Mouse (Mus musculus) MEL (cell line): ENCODE results near the gene Pik3cd. TPM values are rescaled to one million over a fixed set of nuclear protein-coding genes. Genes with fewer than 3 reads are reported as not detected.

Source experiments
- DNase-seq: peaks from one replicate; pipeline ENCODE4 v3.0.0; 2011; ENCODE audit warnings: low read depth, low spot score
- H3K27ac ChIP-seq: 2 replicates; pipeline ENCODE4 v1.5.1; 2012; ENCODE audit warnings: low read depth, mild to moderate bottlenecking, control low read depth, low read length, moderate library complexity; ENCODE audit not compliant: control insufficient read depth
- H3K27me3 ChIP-seq, 2 experiments: fragments of 150-350 bp in 1 of 2; sonication (generic) in 1 of 2; 2 replicates each; pipeline ENCODE4 v1.6.1; 2012; ENCODE audit warnings: low read length in 2 of 2, mild to moderate bottlenecking in 2 of 2, improper control_type of control experiment in 1 of 2, moderate library complexity in 1 of 2; ENCODE audit not compliant: insufficient read depth in 2 of 2, control insufficient read depth in 1 of 2
- H3K36me3 ChIP-seq, 2 experiments: 2 replicates each; pipeline ENCODE4 v1.6.1; 2012 to 2014; ENCODE audit warnings: low read length in 2 of 2, improper control_type of control experiment in 1 of 2, inconsistent platforms in 1 of 2, mild to moderate bottlenecking in 1 of 2; ENCODE audit not compliant: insufficient read depth in 2 of 2, control insufficient read depth in 1 of 2
- H3K4me1 ChIP-seq, 2 experiments: fragments of 150-350 bp in 1 of 2; sonication (generic) in 1 of 2; 2 replicates each; pipeline ENCODE4 v1.6.1; 2012; ENCODE audit warnings: low read length in 2 of 2, improper control_type of control experiment in 1 of 2, mild to moderate bottlenecking in 1 of 2; ENCODE audit not compliant: insufficient read depth in 2 of 2, control insufficient read depth in 1 of 2
- H3K4me3 ChIP-seq, 2 experiments: fragments of 150-350 bp in 1 of 2; sonication (generic) in 1 of 2; 2 replicates each; pipeline ENCODE4 v1.5.1; 2012; ENCODE audit warnings: low read depth in 2 of 2, low read length in 2 of 2, mild to moderate bottlenecking in 2 of 2, moderate library complexity in 2 of 2, control low read depth in 1 of 2, improper control_type of control experiment in 1 of 2; ENCODE audit not compliant: control insufficient read depth in 1 of 2, insufficient read depth in 1 of 2
- H3K79me2 ChIP-seq: 2 replicates; pipeline ENCODE4 v1.6.1; 2012; ENCODE audit warnings: mild to moderate bottlenecking, low read length, moderate library complexity; ENCODE audit not compliant: control insufficient read depth, poor library complexity, insufficient read depth
- H3K9ac ChIP-seq: 2 replicates; pipeline ENCODE4 v1.6.1; 2012; ENCODE audit warnings: low read depth, mild to moderate bottlenecking, control low read depth, low read length, moderate library complexity; ENCODE audit not compliant: control insufficient read depth, poor library complexity, severe bottlenecking
- H3K9me3 ChIP-seq: fragments of 150-350 bp; sonication (generic); replicated peaks from 2 replicates; pipeline ENCODE4 v1.6.1; 2012; ENCODE audit warnings: mild to moderate bottlenecking, low read length, improper control_type of control experiment, moderate library complexity; ENCODE audit not compliant: insufficient read depth
- BHLHE40 ChIP-seq: IDR thresholded peaks from 2 replicates; pipeline ENCODE4 v1.6.1; 2012; ENCODE audit warnings: low read depth, mild to moderate bottlenecking, inconsistent platforms, low read length, improper control_type of control experiment, borderline replicate concordance
- CHD1 ChIP-seq: IDR thresholded peaks from 2 replicates; pipeline ENCODE4 v1.6.1; 2012; ENCODE audit warnings: low read depth, mild to moderate bottlenecking, inconsistent platforms, low read length, improper control_type of control experiment
- CHD2 ChIP-seq: IDR thresholded peaks from 2 replicates; pipeline ENCODE4 v1.6.1; 2011; ENCODE audit warnings: low read length, improper control_type of control experiment
- CTCF ChIP-seq, 3 experiments: IDR thresholded peaks in 2 of 3; conservative IDR thresholded peaks in 1 of 3; 2 replicates each; pipeline ENCODE4 v1.5.1; 2011 to 2012; ENCODE audit warnings: low read length in 3 of 3, low read depth in 2 of 3, mild to moderate bottlenecking in 2 of 3, improper control_type of control experiment in 1 of 3, inconsistent platforms in 1 of 3, mixed read lengths in 1 of 3, moderate library complexity in 1 of 3; ENCODE audit not compliant: control insufficient read depth in 1 of 3, insufficient read depth in 1 of 3, poor library complexity in 1 of 3, severe bottlenecking in 1 of 3
- ELF1 ChIP-seq: IDR thresholded peaks from 2 replicates; pipeline ENCODE4 v1.6.1; 2014; ENCODE audit warnings: low read depth, mild to moderate bottlenecking, inconsistent platforms, low read length, improper control_type of control experiment, moderate library complexity
- EP300 ChIP-seq, 2 experiments: IDR thresholded peaks; 2 replicates each; pipeline ENCODE4 v1.6.1; 2011; ENCODE audit warnings: improper control_type of control experiment in 2 of 2, low read length in 2 of 2, low read depth in 1 of 2, mild to moderate bottlenecking in 1 of 2
- ETS1 ChIP-seq: IDR thresholded peaks from 2 replicates; pipeline ENCODE4 v1.6.1; 2012; ENCODE audit warnings: low read depth, mild to moderate bottlenecking, inconsistent platforms, low read length, improper control_type of control experiment, moderate library complexity
- GATA1 ChIP-seq: IDR thresholded peaks from 2 replicates; pipeline ENCODE4 v1.6.1; 2011; ENCODE audit warnings: low read depth, low read length, improper control_type of control experiment
- MXI1 ChIP-seq: IDR thresholded peaks from 2 replicates; pipeline ENCODE4 v1.6.1; 2011; ENCODE audit warnings: mild to moderate bottlenecking, low read depth, low read length, improper control_type of control experiment
- MYB ChIP-seq: IDR thresholded peaks from 2 replicates; pipeline ENCODE4 v1.6.1; 2011; ENCODE audit warnings: mild to moderate bottlenecking, low read depth, low read length, improper control_type of control experiment
- MYC ChIP-seq: IDR thresholded peaks from 2 replicates; pipeline ENCODE4 v1.6.1; 2011; ENCODE audit warnings: low read depth, mild to moderate bottlenecking, low read length, improper control_type of control experiment, moderate library complexity
- RAD21 ChIP-seq: IDR thresholded peaks from 2 replicates; pipeline ENCODE4 v1.6.1; 2011; ENCODE audit warnings: mild to moderate bottlenecking, low read depth, low read length, improper control_type of control experiment
- RCOR1 ChIP-seq: IDR thresholded peaks from 2 replicates; pipeline ENCODE4 v1.6.1; 2012; ENCODE audit warnings: low read depth, mild to moderate bottlenecking, inconsistent platforms, low read length, improper control_type of control experiment
- SIN3A ChIP-seq: IDR thresholded peaks from 2 replicates; pipeline ENCODE4 v1.6.1; 2012; ENCODE audit warnings: low read length, improper control_type of control experiment, inconsistent platforms
- TAL1 ChIP-seq: IDR thresholded peaks from 2 replicates; pipeline ENCODE4 v1.6.1; 2012; ENCODE audit warnings: mild to moderate bottlenecking, inconsistent platforms, low read length, moderate library complexity, mixed read lengths
- TCF12 ChIP-seq: IDR thresholded peaks from 2 replicates; pipeline ENCODE4 v1.6.1; 2014; ENCODE audit warnings: low read depth, mild to moderate bottlenecking, inconsistent platforms, low read length, improper control_type of control experiment, moderate library complexity
- UBTF ChIP-seq: IDR thresholded peaks from 2 replicates; pipeline ENCODE4 v1.6.1; 2012; ENCODE audit warnings: low read depth, mild to moderate bottlenecking, inconsistent platforms, low read length, improper control_type of control experiment, moderate library complexity, borderline replicate concordance; ENCODE audit not compliant: insufficient read depth
- USF2 ChIP-seq, 2 experiments: IDR thresholded peaks; 2 replicates each; pipeline ENCODE4 v1.6.1; 2011 to 2012; ENCODE audit warnings: improper control_type of control experiment in 2 of 2, low read length in 2 of 2, borderline replicate concordance in 1 of 2, inconsistent platforms in 1 of 2, low read depth in 1 of 2, mild to moderate bottlenecking in 1 of 2; ENCODE audit not compliant: insufficient read depth in 1 of 2
- ZC3H11A ChIP-seq: IDR thresholded peaks from 2 replicates; pipeline ENCODE4 v1.6.1; 2012; ENCODE audit warnings: low read depth, mild to moderate bottlenecking, inconsistent platforms, low read length, improper control_type of control experiment
- polyA plus RNA-seq, 2 experiments: library from polyadenylated mRNA; stranded (reverse) in 1 of 2; unstranded in 1 of 2; fragments of >175 nt in 1 of 2; fragments of >200 nt in 1 of 2; gene quantifications; 2 replicates each; pipeline versions ENCODE4 v1.2.1 to v1.2.4; 2012; ENCODE audit warnings: low replicate concordance in 2 of 2, low read depth in 1 of 2; ENCODE audit not compliant: insufficient read length in 2 of 2, insufficient read depth in 1 of 2, missing spikeins in 1 of 2
- total RNA-seq: library from RNA; depleted of rRNA; stranded (reverse); fragments of 300-350 nt; gene quantifications from 2 replicates; pipeline ENCODE4 v1.2.3, GENCODE M21; 2012

Gene Pik3cd
- total and polyA plus RNA-seq, 3 experiments, result 45.9 to 152 (median 49.8) TPM

- Histone ChIP-seq H3K79me2 (peaks cover 6% of the 10 kb centered on the region; the same call in 1 of the 2 replicates), H3K4me3 (0 out of 4 replicates have a peak overlapping the region, but pooled peaks of 1 of the 2 experiments have one; percentile 6), H3K4me1 (peaks cover 29 to 42% of the 10 kb centered on the region in 2 experiments), H3K9ac (peak overlapping the region; percentile 41), H3K36me3 (peaks cover 3 to 31% of the 10 kb centered on the region in 2 experiments; a peak in 2 of 4 replicates)
- DNase-seq, result no peak
- TF ChIP-seq TCF12 (0 out of 2 replicates have a peak, but pooled peaks have one; percentile 5), USF2 (IDR thresholded peaks at IDR 0.05; ENCODE audit: borderline replicate concordance in 1 of 2, insufficient read depth in 1 of 2, low read depth in 1 of 2, low read length in 2 of 2) (no peak)
- TF ChIP-seq, all 39 proteins: peak for 1
- Histone ChIP-seq H3K27me3 (no peaks in the 10 kb centered on the region), H3K27ac (peak overlapping the region; percentile 90), H3K9me3 (no peaks in the 10 kb centered on the region)
Measured at GRCm38 (mm10) chr4:149691368-149691767, 11.0 kb downstream of the Pik3cd start.

GRCm38 (mm10) chr4:149690828-149691280 lies 11.5 kb downstream of the Pik3cd start:
- Histone ChIP-seq H3K36me3 (peaks cover 3 to 28% of the 10 kb centered on the region in 2 experiments; a peak in 2 of 4 replicates), H3K4me1 (peaks cover 29 to 38% of the 10 kb centered on the region in 2 experiments), H3K79me2 (peaks cover 3% of the 10 kb centered on the region; the same call in 1 of the 2 replicates), H3K27ac (peak overlapping the region; percentile 90), H3K9ac (peak overlapping the region; percentile 41), H3K27me3 (no peaks in the 10 kb centered on the region), H3K9me3 (no peaks in the 10 kb centered on the region), H3K4me3 (peak overlapping the region; percentile 3 to 7; a peak in 2 of 4 replicates)
- peak; percentile 86 for DNase-seq
- peak; percentile 47; the same call in 1 of the 2 replicates for TF ChIP-seq RCOR1
- no peak for TF ChIP-seq CHD2
- TF ChIP-seq MYB, result 0 out of 2 replicates have a peak, but pooled peaks have one; percentile 25
- TF ChIP-seq ELF1, result no peak
- TF ChIP-seq RAD21, result no peak
- peak; percentile 72 to 78 for TF ChIP-seq EP300 (IDR thresholded peaks at IDR 0.05; ENCODE audit: low read depth in 1 of 2, low read length in 2 of 2)
- peak; percentile 76 for TF ChIP-seq SIN3A
- peak; percentile 60 for TF ChIP-seq ETS1
- no peak for TF ChIP-seq CHD1
- TF ChIP-seq MXI1, result peak; percentile 67
- TF ChIP-seq CTCF (IDR thresholded peaks at IDR 0.05 in 2 of 3, conservative IDR thresholded peaks at IDR 0.05 in 1 of 3; ENCODE audit: control insufficient read depth in 1 of 3, insufficient read depth in 1 of 3, low read depth in 2 of 3, low read length in 3 of 3, poor library complexity in 1 of 3, severe bottlenecking in 1 of 3), result 0 out of 6 replicates have a peak, but pooled peaks of 1 of the 3 experiments have one; percentile 5
- TF ChIP-seq ZC3H11A, result no peak
- peak; percentile 89 for TF ChIP-seq TAL1
- TF ChIP-seq USF2 (IDR thresholded peaks at IDR 0.05; ENCODE audit: borderline replicate concordance in 1 of 2, insufficient read depth in 1 of 2, low read depth in 1 of 2, low read length in 2 of 2), result no peak
- 0 out of 2 replicates have a peak, but pooled peaks have one; percentile 37 for TF ChIP-seq MYC
- peak; percentile 52 for TF ChIP-seq GATA1
- peak; percentile 58 for TF ChIP-seq BHLHE40
- peak; percentile 83 for TF ChIP-seq TCF12
- TF ChIP-seq UBTF, result no peak
